8 mouse cellular contexts compared by ENCODE assay signal in the genomic region with DNA sequence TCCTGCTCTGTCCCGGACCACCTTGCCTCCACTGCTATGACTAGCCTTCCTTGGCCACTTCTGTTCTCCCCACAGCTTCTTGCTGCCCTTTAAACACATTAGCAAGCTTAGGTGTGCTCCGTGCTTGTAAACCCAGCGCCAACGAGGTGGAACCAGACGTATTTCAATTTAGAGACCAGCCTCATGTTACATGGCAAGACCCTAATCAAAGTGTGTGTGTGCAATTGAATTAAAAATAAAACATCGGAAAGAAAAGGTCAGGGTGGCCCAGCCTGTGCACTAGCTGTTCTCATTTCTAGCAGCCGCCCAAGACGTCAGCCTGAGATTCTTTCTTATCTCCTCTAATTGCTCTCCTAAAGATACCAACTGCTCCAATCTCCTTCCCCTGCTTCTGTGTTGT. TPM values are rescaled to one million over a fixed set of nuclear protein-coding genes. Genes with fewer than 3 reads are reported as not detected.
DNase-seq lines count a peak whose midpoint lies in the region; ATAC-seq and TF ChIP-seq lines count a peak whose summit lies in the region.

No protein-coding gene starts in this region.

- H3K27ac ChIP-seq in left cerebral cortex, adult 2 months = peak overlapping the region; percentile 20
- H3K27ac ChIP-seq in embryonic facial prominence, embryonic 13.5 days = no peak overlapping the region
- peak overlapping the region; percentile 97; the same call in 1 of the 2 replicates for H3K27ac ChIP-seq in intestine, embryonic 16.5 days (ENCODE audit: low read length)
- no peak overlapping the region for H3K27ac ChIP-seq in neural tube, embryonic 12.5 days

- no peak for ATAC-seq in embryonic facial prominence, embryonic 13.5 days (ENCODE audit: insufficient number of reproducible peaks, insufficient read depth, low FRiP score, low TSS enrichment, low read depth)
- ATAC-seq in intestine, embryonic 16.5 days = peak; percentile 5; the same call in 1 of the 2 replicates
- ATAC-seq in neural tube, embryonic 12.5 days (ENCODE audit: low FRiP score, low read depth) = no peak

- TF ChIP-seq CTCF in left cerebral cortex, adult 2 months (IDR thresholded peaks at IDR 0.05) = no peak

- no peaks in the 10 kb centered on the region for H3K27me3 ChIP-seq in embryonic facial prominence, embryonic 13.5 days
- H3K27me3 ChIP-seq in intestine, embryonic 16.5 days (replicated peaks; ENCODE audit: control insufficient read depth, insufficient read depth, low read length) = no peaks in the 10 kb centered on the region
- no peaks in the 10 kb centered on the region for H3K27me3 ChIP-seq in neural tube, embryonic 12.5 days (replicated peaks)

- H3K4me3 ChIP-seq in left cerebral cortex, adult 2 months = peak overlapping the region; percentile 91
- peak overlapping the region; percentile 99 for H3K4me3 ChIP-seq in embryonic facial prominence, embryonic 13.5 days
- peak overlapping the region; percentile 98 for H3K4me3 ChIP-seq in intestine, embryonic 16.5 days (ENCODE audit: low read length)
- peak overlapping the region; percentile 100 for H3K4me3 ChIP-seq in neural tube, embryonic 12.5 days

- intact Hi-C loops in left cerebral cortex, adult 2 months (cut with DNase I) = loop anchor here (10.0 kb wide), 1 partner anchor 540 kb away; a partner anchor contains a TSS
- intact Hi-C loops in left cerebral cortex, postnatal 10 days (cut with DNase I) = no loop called here

- no peaks in the 10 kb centered on the region for H3K9me3 ChIP-seq in embryonic facial prominence, embryonic 13.5 days
- no peaks in the 10 kb centered on the region for H3K9me3 ChIP-seq in intestine, embryonic 16.5 days (ENCODE audit: control insufficient read depth, low read length)
- no peaks in the 10 kb centered on the region for H3K9me3 ChIP-seq in neural tube, embryonic 12.5 days

- H3K9ac ChIP-seq in embryonic facial prominence, embryonic 13.5 days = peak overlapping the region; percentile 94
- H3K9ac ChIP-seq in intestine, embryonic 16.5 days (ENCODE audit: low read depth, low read length) = 0 out of 2 replicates have a peak overlapping the region, but pooled peaks have one; percentile 24
- peak overlapping the region; percentile 96 for H3K9ac ChIP-seq in neural tube, embryonic 12.5 days

- no peak for DNase-seq in left cerebral cortex, adult 2 months (ENCODE audit: extremely low spot score in 1 of 2, low spot score in 2 of 2)
- DNase-seq in left cerebral cortex, postnatal 10 days (ENCODE audit: extremely low spot score in 1 of 2, low spot score in 2 of 2) = no peak
- DNase-seq in c-Kit-positive CD71-positive TER-119-positive erythroid progenitor cells, embryonic 14.5 days (ENCODE audit: low spot score) = no peak
- no peak for DNase-seq in urinary bladder, adult 2 months (ENCODE audit: low spot score)
- DNase-seq in right cerebral cortex, postnatal 4 days = no peak

- no peaks in the 10 kb centered on the region for H3K36me3 ChIP-seq in embryonic facial prominence, embryonic 13.5 days
- no peaks in the 10 kb centered on the region for H3K36me3 ChIP-seq in intestine, embryonic 16.5 days (ENCODE audit: control insufficient read depth, insufficient read depth, low read length)
- H3K36me3 ChIP-seq in neural tube, embryonic 12.5 days = 0 out of 2 replicates have a peak, but pooled peaks cover under 1% of the 10 kb centered on the region

- WGBS in embryonic facial prominence, embryonic 13.5 days = 40% methylated on average over 8 of the region's 8 CpGs
- WGBS in intestine, embryonic 16.5 days = 30% methylated on average over 8 of the region's 8 CpGs
- 49% methylated on average over 8 of the region's 8 CpGs for WGBS in neural tube, embryonic 12.5 days

- H3K4me1 ChIP-seq in embryonic facial prominence, embryonic 13.5 days = peaks cover 43% of the 10 kb centered on the region
- peaks cover 25% of the 10 kb centered on the region for H3K4me1 ChIP-seq in intestine, embryonic 16.5 days (ENCODE audit: control insufficient read depth, insufficient read depth, low read length)
- H3K4me1 ChIP-seq in neural tube, embryonic 12.5 days = peaks cover 60% of the 10 kb centered on the region

- H3K4me2 ChIP-seq in embryonic facial prominence, embryonic 13.5 days = peak overlapping the region; percentile 82
- H3K4me2 ChIP-seq in intestine, embryonic 16.5 days (ENCODE audit: low read depth, low read length) = peak overlapping the region; percentile 56
- peak overlapping the region; percentile 75 for H3K4me2 ChIP-seq in neural tube, embryonic 12.5 days (replicated peaks)

RNA-seq across cellular contexts. Expression of a gene that starts 0.8 kb away (rescaled TPM):
- total RNA-seq in left cerebral cortex, adult 2 months (2021) = 10 to 100 TPM; 63.3 to 69.5 TPM
- total RNA-seq in left cerebral cortex, postnatal 10 days (2021) = 10 to 100 TPM; 92.2 to 92.6 TPM
- polyA plus RNA-seq in embryonic facial prominence, embryonic 13.5 days (2015; fragmentation: Nextera tagmentation; extraction: Ambion mirVana) = 40.0 and 45.5 TPM in 2 replicates
- polyA plus RNA-seq in intestine, embryonic 16.5 days (2015; fragmentation: Nextera tagmentation; extraction: Ambion mirVana) = 8.9 and 9.7 TPM in 2 replicates
- polyA plus RNA-seq in neural tube, embryonic 12.5 days (2016; fragmentation: Nextera tagmentation; extraction: Ambion mirVana) = 75.1 and 81.4 TPM in 2 replicates
- 36.9 and 38.5 TPM in 2 replicates for polyA plus RNA-seq in urinary bladder, adult 2 months (2012; rRNA removed)

RNA-seq across cellular contexts. Expression of a gene that starts 1.0 kb away (rescaled TPM):
- 10 to 100 TPM; 39.6 to 44.7 TPM for total RNA-seq in left cerebral cortex, adult 2 months (2021)
- 10 to 100 TPM; 31.2 to 32.1 TPM for total RNA-seq in left cerebral cortex, postnatal 10 days (2021)
- 14.5 and 15.2 TPM in 2 replicates for polyA plus RNA-seq in embryonic facial prominence, embryonic 13.5 days (2015; fragmentation: Nextera tagmentation; extraction: Ambion mirVana)
- 12.8 and 13.8 TPM in 2 replicates for polyA plus RNA-seq in intestine, embryonic 16.5 days (2015; fragmentation: Nextera tagmentation; extraction: Ambion mirVana)
- polyA plus RNA-seq in neural tube, embryonic 12.5 days (2016; fragmentation: Nextera tagmentation; extraction: Ambion mirVana) = 20.0 and 20.1 TPM in 2 replicates
- 43.6 and 47.4 TPM in 2 replicates for polyA plus RNA-seq in urinary bladder, adult 2 months (2012; rRNA removed)

Comparison
In these comparisons a context has a peak if more than half of its experiments do, and no peak if none do; other contexts are left out.
1. H3K27ac ChIP-seq: peak in left cerebral cortex, adult 2 months (single experiment) and intestine, embryonic 16.5 days (single experiment); none in embryonic facial prominence, embryonic 13.5 days (single experiment) and neural tube, embryonic 12.5 days (single experiment).
2. H3K9ac ChIP-seq: peak in every context shown above with its lines; median percentile 96 in neural tube, embryonic 12.5 days; 94 in embryonic facial prominence, embryonic 13.5 days; 24 in intestine, embryonic 16.5 days.
3. Peak in every context shown above with its lines, with median percentiles within 50 percentile points of each other: H3K4me3 ChIP-seq and H3K4me2 ChIP-seq.